Mouse (Mus musculus) cerebellum, adult 8-10 months (tissue): ENCODE data around the gene Gm21897.
"Not testable (repeated sequence)": the region's sequence is repeated elsewhere in the genome, so short reads cannot be mapped to it uniquely, and the experiment has no call there.

Experiments
- DNase-seq: peaks from one replicate; pipeline ENCODE4 v3.0.0; 2022

The Gm21897 gene

DNA sequence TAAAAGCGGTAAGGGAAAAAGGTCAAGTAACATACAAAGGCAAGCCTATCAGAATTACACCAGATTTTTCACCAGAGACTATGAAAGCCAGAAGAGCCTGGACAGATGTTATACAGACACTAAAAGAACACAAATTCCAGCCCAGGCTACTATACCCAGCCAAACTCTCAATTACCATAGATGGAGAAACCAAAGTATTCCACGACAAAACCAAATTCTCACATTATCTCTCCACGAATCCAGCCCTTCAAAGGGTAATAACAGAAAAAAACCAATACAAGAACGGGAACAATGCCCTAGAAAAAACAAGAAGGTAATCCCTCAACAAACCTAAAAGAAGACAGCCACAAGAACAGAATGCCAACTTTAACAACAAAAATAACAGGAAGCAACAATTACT is at the start of gene Gm21897:
Gm21897 (plus strand) TSS at position 301 of the 400 bp plus-strand sequence.
- DNase-seq, result not testable (repeated sequence)

DNA sequence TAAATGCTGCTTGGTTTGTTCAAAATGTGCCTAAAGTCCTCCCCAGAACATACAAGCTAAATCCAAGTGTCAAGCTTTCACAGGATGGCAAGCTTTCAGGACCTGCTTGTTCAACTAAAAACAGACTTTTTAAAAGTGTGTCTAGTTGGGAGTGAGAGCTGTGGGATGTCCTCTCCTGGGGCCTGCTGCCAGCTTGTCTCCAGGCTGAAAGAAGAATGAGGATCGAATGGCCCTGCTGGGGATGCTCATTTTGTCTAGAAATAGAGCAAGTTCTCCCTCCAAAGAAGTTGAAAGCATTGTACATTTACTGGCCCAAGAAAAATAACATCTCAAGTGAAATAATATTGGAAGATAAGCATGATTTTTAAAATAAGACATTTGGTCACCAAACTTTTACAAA is 45.0 kb upstream of the Gm21897 start:
- no peak for DNase-seq

DNA sequence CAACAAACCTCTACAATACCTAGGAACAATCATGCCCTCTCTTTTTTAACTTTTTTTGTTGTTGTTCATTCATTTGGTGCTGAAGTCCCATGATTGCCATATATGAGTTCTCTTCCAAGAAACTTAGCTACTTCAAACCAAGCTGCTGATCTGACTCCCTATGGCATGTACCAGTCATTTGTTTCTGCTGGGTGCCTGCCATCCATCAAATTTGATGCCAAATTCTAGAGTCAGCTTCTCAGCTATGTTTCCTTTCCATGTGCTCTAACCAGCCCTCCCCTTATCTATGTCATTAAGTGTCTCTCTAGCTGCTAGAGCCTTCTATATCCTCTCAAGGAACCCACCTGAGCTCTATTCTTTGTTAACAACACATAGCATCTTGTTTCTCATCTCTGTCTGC is 39.8 kb upstream of the Gm21897 start:
- no peak for DNase-seq

DNA sequence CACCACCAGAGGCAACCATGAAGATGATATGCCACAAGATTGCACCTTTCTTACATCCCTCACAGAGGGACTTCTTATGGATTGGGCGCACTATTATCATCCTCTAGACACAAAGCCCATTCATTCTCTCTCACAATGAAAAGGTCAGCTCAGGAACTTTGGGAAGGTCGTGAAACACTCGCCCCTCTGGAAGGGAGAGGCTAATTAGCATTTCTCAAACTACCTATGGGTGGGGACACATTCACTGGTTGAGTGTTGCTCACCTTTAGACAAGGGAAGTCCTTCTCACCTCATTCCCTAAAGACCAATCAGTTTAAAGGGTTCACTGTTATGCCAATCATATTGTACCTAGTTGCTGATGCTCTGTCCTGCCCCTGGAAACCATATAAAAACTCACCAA is 24.2 kb upstream of the Gm21897 start:
- DNase-seq, result no peak

DNA sequence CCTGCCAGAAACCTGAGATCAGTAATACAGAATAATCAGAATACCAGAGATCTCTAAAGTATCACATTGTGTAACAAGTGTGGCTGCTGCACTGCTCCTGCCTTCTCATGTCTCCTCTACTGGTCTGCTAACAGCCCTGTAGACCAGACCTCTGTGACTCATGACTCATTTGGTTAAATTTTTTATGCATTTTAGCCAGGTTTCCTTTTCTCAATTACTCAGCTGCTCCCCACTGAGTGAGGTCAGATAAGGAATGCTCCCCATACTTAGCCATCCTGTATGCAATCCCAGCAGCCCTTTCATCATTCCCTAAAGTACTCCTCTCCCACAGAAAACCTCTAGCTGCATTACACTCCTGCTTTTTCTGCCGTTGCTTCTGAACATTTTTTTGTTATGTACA is 23.0 kb upstream of the Gm21897 start:
- DNase-seq, result no peak

DNA sequence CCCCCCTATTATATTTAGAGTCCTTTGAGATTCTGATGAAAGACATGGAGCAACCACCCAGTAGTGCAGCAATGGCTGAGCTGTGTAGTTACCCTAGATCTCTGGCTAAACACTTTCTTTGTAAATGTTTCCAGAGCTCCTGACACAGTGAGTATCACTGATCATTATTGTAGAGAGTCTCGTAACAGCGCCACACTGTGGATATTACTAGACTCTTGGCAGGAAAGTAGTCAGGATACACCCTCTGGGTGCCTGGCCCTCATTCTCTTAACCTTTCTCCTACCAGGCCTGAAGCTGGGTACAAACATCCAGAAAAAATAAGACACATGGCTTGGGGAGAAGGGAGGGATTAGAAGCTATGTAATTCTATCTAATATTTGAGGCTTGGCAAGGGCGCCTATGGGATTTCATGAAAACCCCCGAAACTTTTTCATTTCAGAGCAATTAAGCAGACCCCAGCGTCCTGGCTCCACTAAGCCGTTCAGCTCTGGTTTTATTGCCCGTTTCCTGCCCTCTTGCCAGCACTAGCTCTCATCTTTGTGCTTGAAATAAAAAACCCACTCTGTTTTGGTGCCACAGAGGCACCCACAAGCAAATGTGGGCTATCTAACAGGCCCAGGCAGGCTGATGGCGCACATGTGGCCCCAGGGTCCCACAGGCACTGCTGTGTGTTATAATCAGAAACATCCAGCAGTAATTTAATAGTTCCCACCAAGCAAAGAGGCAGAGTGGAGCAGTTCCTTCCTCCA is 22.2 kb upstream of the Gm21897 start:
- no peak for DNase-seq

DNA sequence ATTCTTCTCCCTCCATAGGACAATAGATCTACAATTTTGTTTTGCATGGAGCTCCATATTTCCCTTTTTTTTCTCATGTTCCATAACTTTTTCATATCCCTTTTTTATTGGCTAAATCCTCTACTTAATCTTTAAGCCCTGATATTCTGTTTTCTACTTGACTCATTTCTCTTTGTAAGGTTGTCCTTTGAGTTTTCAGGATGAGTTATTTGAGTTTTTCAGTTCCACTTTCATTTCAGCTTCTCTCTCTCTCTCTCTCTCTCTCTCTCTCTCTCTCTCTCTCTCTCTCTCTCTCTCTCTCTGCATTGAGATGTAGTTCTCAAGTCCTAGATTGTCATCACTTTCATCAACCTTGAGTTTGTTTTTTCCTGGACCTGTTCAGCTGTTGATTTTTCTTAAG is 17.3 kb downstream of the Gm21897 start:
- no peak for DNase-seq

DNA sequence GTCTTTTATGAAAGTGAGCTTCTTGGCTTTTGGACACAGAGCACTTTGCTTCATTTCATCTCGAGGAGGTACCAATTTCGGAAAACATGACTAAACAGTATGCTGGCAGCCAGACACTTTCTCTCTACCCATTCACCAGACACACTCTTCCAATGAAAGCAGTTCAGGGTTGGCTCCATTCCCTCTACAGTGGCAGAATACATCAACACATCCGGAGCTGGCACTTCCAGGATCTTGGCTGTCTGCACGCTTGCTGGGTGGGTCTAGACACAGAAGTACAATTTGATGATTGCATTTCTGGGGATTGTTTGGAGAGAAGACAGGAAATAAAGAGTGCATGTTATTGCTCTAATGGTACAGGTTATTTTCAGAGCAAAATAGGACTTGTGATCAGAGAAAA is 21.8 kb downstream of the Gm21897 start:
- no peak for DNase-seq

DNA sequence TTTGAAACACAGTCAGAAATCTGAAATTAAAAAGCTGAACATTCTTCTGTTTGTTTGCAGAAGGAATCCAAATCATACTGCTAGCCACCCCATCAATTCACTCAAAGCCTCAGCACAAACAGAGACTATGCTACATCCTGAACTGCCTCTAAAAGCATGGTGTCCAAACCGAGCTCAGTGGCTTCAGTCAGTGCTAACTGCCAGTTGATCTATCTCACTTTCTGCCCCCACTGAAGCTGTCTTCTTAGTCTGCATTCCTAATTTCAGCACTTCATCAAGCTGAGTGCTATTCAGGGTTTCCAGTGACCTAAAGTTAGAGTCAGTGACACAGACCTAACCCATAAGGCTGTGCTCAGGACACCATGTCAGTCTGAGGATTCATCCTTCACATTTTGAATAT is 28.8 kb downstream of the Gm21897 start:
- no peak for DNase-seq

DNA sequence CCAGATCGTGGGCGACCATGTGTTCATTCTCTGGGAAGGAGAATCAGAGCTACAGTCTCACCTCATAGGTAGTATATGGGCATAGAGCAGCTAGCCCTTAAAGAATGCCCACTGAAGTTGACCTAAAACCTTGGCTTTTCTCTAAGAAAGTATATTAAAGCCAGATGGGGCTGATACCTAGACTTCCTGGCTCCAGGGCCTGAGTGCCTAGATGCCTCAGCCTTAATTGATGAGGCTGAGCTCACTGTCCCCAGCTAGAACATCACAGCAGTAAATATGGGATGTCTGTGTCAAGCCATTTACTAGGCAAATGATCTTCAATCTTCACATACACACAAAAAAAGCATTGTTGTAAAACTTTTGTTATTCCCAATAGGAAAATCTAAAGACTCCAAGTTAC is 32.1 kb downstream of the Gm21897 start:
- DNase-seq, result no peak

DNA sequence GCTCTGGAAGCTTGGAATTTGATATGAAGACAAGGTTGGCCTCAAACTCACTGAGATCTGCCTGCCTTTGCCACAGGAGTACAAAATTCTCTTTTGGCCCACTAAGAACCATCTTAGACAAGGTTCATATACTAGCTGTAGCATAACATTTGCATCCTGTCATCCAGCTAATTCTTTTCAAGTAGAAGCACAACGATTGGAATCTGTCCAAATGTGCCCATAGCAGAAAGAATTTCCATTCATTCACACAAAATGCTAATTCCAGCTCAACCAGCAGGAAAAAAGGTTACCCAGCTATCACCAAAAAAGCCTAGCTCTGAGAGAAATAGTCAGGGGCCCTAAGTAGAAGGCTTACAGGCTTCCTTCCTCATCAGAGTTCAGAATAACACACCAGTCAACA is 34.0 kb downstream of the Gm21897 start:
- DNase-seq, result no peak

DNA sequence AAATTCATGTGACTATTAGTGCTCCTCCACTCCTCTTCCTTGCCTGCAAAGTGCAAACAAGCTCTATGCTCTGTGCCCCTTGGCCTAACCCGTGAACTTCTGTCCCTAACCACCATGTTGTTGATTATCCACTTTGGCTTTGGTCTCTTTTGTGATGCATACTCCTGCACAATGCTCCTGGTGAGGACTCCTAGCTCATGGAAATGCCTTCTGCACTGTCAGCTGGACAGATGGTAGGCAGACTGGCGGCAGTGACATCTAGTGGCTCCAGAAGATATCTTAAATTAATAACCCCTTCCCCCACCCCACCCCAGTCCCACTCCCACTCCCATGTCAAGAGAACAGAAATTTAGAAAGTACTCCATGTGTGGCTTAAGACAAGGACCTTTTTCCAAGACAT is 35.1 kb downstream of the Gm21897 start:
- no peak for DNase-seq

DNA sequence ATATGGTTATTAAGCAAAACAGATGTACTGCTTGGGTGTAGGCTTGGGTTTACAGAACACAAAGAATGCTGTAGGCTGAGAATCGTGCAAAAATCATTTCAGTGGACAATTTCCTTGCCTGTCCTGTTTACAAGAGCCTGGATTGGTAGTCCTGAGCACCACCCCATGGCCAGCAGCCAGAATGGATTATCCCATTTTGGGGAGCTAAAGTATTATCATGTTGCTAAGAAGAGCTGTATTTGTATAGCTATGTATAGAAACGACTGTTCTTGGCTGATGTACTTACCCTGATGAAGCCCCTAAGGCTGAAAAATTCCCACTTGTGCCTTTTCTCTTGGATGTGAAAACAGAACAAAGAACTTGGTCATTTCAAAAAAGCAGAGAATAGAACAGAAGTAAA is 37.6 kb downstream of the Gm21897 start:
- no peak for DNase-seq

DNA sequence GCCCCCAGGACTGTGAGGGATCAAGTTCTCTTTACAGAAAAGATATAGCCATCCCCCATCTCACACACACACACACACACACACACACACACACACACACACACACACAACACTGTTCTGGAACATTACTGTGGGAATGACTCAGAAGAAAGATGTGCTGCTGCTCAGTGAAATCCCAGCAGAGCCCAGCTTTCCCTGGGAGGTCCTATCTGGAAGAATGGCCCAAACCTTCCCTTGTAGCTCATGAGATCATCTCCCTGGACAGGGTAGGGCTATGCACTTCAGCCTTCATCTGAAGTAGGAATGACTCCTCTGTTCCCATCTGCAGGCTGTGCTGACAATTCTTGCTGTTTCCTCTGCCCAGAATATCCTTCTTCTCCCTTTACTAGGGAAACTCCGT is 38.1 kb downstream of the Gm21897 start:
- no peak for DNase-seq

DNA sequence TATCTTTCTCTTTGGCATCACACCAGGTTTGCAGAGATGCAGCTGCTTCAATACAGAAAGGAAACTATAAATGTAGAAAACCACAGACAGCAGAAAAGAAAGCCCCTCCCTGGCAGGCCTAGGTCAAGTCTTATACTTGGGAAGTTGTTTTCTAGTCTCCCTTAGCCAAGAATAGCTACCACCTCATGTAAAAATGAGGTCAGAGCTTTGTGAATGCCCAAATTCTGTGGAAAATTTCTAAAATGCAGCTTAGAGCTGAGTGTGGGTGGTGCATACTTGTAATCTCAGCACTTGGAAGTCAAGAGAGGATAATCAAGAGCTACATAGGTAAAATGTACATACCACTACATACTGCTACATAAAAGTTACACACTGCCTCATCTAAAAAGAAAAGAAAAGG is 40.5 kb downstream of the Gm21897 start:
- no peak for DNase-seq

DNA sequence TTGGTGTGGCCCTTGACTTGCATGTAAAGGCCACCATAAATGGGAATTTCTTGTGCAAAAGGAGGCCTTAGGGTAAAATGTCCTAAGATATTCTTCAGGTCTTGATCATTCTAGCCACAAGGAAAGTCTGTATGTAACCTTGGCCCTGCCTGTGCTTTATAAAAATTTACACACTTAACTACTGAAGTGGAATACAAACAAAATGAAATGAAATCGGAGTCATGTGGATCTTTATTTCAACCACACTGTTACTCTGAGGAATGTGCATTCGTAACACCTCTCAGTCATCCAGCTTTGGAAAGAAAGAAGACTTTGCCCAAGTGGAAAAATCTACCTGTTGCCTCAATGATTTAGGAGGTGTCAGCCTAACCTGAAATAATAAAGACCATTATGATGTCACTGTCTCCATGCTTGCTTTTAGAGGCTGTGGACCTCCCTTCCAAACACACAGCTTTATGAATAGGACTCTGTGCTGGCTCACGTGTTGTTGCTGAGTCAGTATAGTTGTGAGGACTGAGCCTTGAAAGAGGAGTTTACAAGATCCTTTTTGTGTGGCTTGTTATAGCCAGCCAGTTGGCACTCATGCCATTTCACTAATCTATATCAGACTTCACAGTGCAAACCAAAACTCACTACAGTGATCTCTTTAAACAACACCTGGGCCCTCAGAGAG is 42.0 kb downstream of the Gm21897 start:
- no peak for DNase-seq

DNA sequence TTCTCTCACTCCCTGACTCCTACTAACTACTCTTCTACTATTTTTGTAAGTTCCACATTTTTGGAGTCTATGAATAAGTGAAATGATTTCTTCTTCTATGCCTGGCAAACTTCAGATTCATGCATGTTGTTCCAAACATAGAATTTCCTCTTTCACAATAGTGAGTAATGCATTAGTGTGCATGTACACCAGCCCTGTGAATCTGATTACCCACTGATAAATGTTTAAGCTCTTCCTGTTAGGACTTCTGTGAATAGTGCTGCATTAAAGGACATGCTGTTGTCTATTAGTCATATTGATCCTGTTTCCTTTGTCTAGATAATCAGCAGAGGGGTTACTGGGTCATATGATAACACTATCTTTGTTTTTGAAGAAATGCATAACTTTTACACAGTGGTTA is 43.6 kb downstream of the Gm21897 start:
- no peak for DNase-seq
